Mouse (Mus musculus): ENCODE results near the gene Acadm.

- TF ChIP-seq POLR2A (IDR thresholded peaks at IDR 0.05; ENCODE audit: borderline replicate concordance, extremely low read depth, insufficient read depth, insufficient read length, poor library complexity, severe bottlenecking) (no peak), CTCF (IDR thresholded peaks at IDR 0.05; ENCODE audit: borderline replicate concordance, extremely low read depth, insufficient read depth, insufficient read length) (no peak)
Observed at GRCm38 (mm10) chr3:153935878-153936277, 8.6 kb downstream of the Acadm start.

Data from brain, embryonic 14.5 days (tissue).